ENCODE assay signal across 11 mouse cellular contexts in genomic region chr19:40477445-40477941, GRCm38 (mm10). TPM values are rescaled to one million over a fixed set of nuclear protein-coding genes. Genes with fewer than 3 reads are reported as not detected.
DNase-seq lines count a peak whose midpoint lies in the region; ATAC-seq and TF ChIP-seq lines count a peak whose summit lies in the region.
"Had no signal": no experiment of that assay in that cellular context is flagged by ENCODE, and none has a peak within 500 bp of the region (broad histone marks: within the 10 kb centered on the region; RNA-seq: fewer than 3 reads in every experiment).

No protein-coding gene starts in this region.

- intact Hi-C loops in left cerebral cortex, postnatal 4 days (cut with DNase I), result no loop called here

- TF ChIP-seq CTCF in hindbrain, postnatal 0 days (IDR thresholded peaks at IDR 0.05; ENCODE audit: low read depth), result no peak

- H3K27me3 ChIP-seq in hindbrain, postnatal 0 days (ENCODE audit: insufficient read depth, low read length), result no peaks in the 10 kb centered on the region
- H3K27me3 ChIP-seq in hindbrain, embryonic 11.5 days (ENCODE audit: control insufficient read depth, insufficient read depth, low read length), result no peaks in the 10 kb centered on the region
- H3K27me3 ChIP-seq in lung, embryonic 16.5 days (ENCODE audit: control insufficient read depth, insufficient read depth, low read depth, low read length), result no peaks in the 10 kb centered on the region
- H3K27me3 ChIP-seq: neural tube, embryonic 13.5 days had no signal

- peaks cover 21% of the 10 kb centered on the region for H3K4me1 ChIP-seq in hindbrain, postnatal 0 days (ENCODE audit: insufficient read depth, low read length)
- H3K4me1 ChIP-seq in hindbrain, embryonic 11.5 days (replicated peaks; ENCODE audit: control insufficient read depth, insufficient read depth, low read length), result no peaks in the 10 kb centered on the region
- peaks cover 44% of the 10 kb centered on the region for H3K4me1 ChIP-seq in brown adipose tissue, adult 24 weeks (ENCODE audit: control insufficient read depth, insufficient read depth, insufficient read length, low read length)
- H3K4me1 ChIP-seq in lung, embryonic 16.5 days (replicated peaks; ENCODE audit: control insufficient read depth, insufficient read depth, low read length), result peaks cover 17% of the 10 kb centered on the region

- peak overlapping the region; percentile 65 for H3K27ac ChIP-seq in hindbrain, postnatal 0 days
- no peak overlapping the region for H3K27ac ChIP-seq in hindbrain, embryonic 11.5 days (ENCODE audit: low read depth, low read length)
- peak overlapping the region; percentile 64 for H3K27ac ChIP-seq in brown adipose tissue, adult 24 weeks (replicated peaks; ENCODE audit: low read depth, low read length)
- peak overlapping the region; percentile 78 for H3K27ac ChIP-seq in lung, embryonic 16.5 days (ENCODE audit: low read length)
- H3K27ac ChIP-seq: embryonic facial prominence, embryonic 15.5 days had no signal

- no peaks in the 10 kb centered on the region for H3K36me3 ChIP-seq in hindbrain, postnatal 0 days (ENCODE audit: insufficient read depth, low read length)
- no peaks in the 10 kb centered on the region for H3K36me3 ChIP-seq in hindbrain, embryonic 11.5 days (ENCODE audit: control insufficient read depth, insufficient read depth, low read length)
- no peaks in the 10 kb centered on the region for H3K36me3 ChIP-seq in lung, embryonic 16.5 days (ENCODE audit: control insufficient read depth, insufficient read depth, low read length)
- H3K36me3 ChIP-seq: embryonic facial prominence, embryonic 15.5 days; neural tube, embryonic 13.5 days had no signal

- ATAC-seq in hindbrain, postnatal 0 days, result peak; percentile 43
- ATAC-seq in hindbrain, embryonic 11.5 days (ENCODE audit: low FRiP score), result no peak
- ATAC-seq in inflammation-experienced regulatory T-cells, adult 6 months, result peak; percentile 56
- ATAC-seq in lung, embryonic 16.5 days (ENCODE audit: low read depth), result peak; percentile 58

- WGBS in hindbrain, postnatal 0 days, result 51% methylated on average over 5 of the region's 5 CpGs
- 82% methylated on average over 5 of the region's 5 CpGs for WGBS in hindbrain, embryonic 11.5 days
- 30% methylated on average over 5 of the region's 5 CpGs for WGBS in lung, embryonic 16.5 days

- no peaks in the 10 kb centered on the region for H3K9me3 ChIP-seq in hindbrain, postnatal 0 days (ENCODE audit: low read length)
- no peaks in the 10 kb centered on the region for H3K9me3 ChIP-seq in hindbrain, embryonic 11.5 days (ENCODE audit: control insufficient read depth, low read length)
- no peaks in the 10 kb centered on the region for H3K9me3 ChIP-seq in lung, embryonic 16.5 days (ENCODE audit: control insufficient read depth, low read length)
- H3K9me3 ChIP-seq: embryonic facial prominence, embryonic 15.5 days; G1E; neural tube, embryonic 13.5 days had no signal

- H3K4me2 ChIP-seq in hindbrain, postnatal 0 days (ENCODE audit: low read depth, low read length), result no peak overlapping the region
- H3K4me2 ChIP-seq in hindbrain, embryonic 11.5 days (replicated peaks; ENCODE audit: low read depth, low read length), result no peak overlapping the region
- H3K4me2 ChIP-seq in lung, embryonic 16.5 days (ENCODE audit: low read depth, low read length), result no peak overlapping the region
- H3K4me2 ChIP-seq: embryonic facial prominence, embryonic 15.5 days; neural tube, embryonic 13.5 days had no signal

- peak; percentile 46 for DNase-seq in hindbrain, postnatal 0 days (ENCODE audit: low spot score)
- no peak for DNase-seq in hindbrain, embryonic 11.5 days (ENCODE audit: low spot score)
- no peak for DNase-seq in left cerebral cortex, postnatal 4 days
- no peak for DNase-seq in right cerebral cortex, postnatal 14 days
- no peak for DNase-seq in thymus, postnatal 25 days

- H3K4me3 ChIP-seq in hindbrain, postnatal 0 days (ENCODE audit: low read length), result no peak overlapping the region
- no peak overlapping the region for H3K4me3 ChIP-seq in hindbrain, embryonic 11.5 days (ENCODE audit: low read depth, low read length)
- no peak overlapping the region for H3K4me3 ChIP-seq in brown adipose tissue, adult 24 weeks (ENCODE audit: insufficient read depth, low read depth, low read length)
- H3K4me3 ChIP-seq in lung, embryonic 16.5 days (ENCODE audit: low read length), result no peak overlapping the region
- H3K4me3 ChIP-seq: embryonic facial prominence, embryonic 15.5 days; neural tube, embryonic 13.5 days had no signal

- H3K9ac ChIP-seq in hindbrain, postnatal 0 days (replicated peaks; ENCODE audit: low read length), result no peak overlapping the region
- H3K9ac ChIP-seq in hindbrain, embryonic 11.5 days (ENCODE audit: low read depth, low read length), result no peak overlapping the region
- H3K9ac ChIP-seq in lung, embryonic 16.5 days (ENCODE audit: low read length), result no peak overlapping the region
- H3K9ac ChIP-seq: embryonic facial prominence, embryonic 15.5 days; neural tube, embryonic 13.5 days had no signal

RNA-seq across cellular contexts. Expression of gene Sorbs1, which starts 36.1 kb away (rescaled TPM):
- 52.4 and 64.2 TPM in 2 replicates for total RNA-seq in hindbrain, postnatal 0 days (2014; rRNA removed)
- 70.4 and 79.2 TPM in 2 replicates for polyA plus RNA-seq in hindbrain, postnatal 0 days (2015; fragmentation: Nextera tagmentation; extraction: Ambion mirVana)
- polyA plus RNA-seq in hindbrain, embryonic 11.5 days (2014; fragmentation: Nextera tagmentation; extraction: Ambion mirVana), result 82.7 and 97.2 TPM in 2 replicates
- polyA plus RNA-seq in brown adipose tissue, adult 24 weeks (2012; ENCODE audit: insufficient read depth, insufficient read length, missing spikeins), result 254 and 431 TPM in 2 replicates
- 10 to 100 TPM; 12.3 to 23.7 (median 19.6) TPM for polyA plus RNA-seq in inflammation-experienced regulatory T-cells, adult 6 months (2017; shearing (Covaris generic))
- polyA plus RNA-seq in lung, embryonic 16.5 days (2015; fragmentation: Nextera tagmentation; extraction: Ambion mirVana), result 45.9 and 51.5 TPM in 2 replicates
- 100 to 1,000 TPM; 141 to 154 TPM for total RNA-seq in left cerebral cortex, postnatal 4 days (2021)
